Mouse (Mus musculus): ENCODE data around the gene Tgfbr3. TPM values are rescaled to one million over a fixed set of nuclear protein-coding genes. Genes with fewer than 3 reads are reported as not detected.

Gene Tgfbr3
- polyA plus RNA-seq, 1 experiment: 0.13 TPM

- no peak for TF ChIP-seq GATA1 (IDR thresholded peaks at IDR 0.05; ENCODE audit: low read length)
Observed at GRCm38 (mm10) chr5:107110880-107111520, 178.4 kb downstream of the Tgfbr3 start.

DNA sequence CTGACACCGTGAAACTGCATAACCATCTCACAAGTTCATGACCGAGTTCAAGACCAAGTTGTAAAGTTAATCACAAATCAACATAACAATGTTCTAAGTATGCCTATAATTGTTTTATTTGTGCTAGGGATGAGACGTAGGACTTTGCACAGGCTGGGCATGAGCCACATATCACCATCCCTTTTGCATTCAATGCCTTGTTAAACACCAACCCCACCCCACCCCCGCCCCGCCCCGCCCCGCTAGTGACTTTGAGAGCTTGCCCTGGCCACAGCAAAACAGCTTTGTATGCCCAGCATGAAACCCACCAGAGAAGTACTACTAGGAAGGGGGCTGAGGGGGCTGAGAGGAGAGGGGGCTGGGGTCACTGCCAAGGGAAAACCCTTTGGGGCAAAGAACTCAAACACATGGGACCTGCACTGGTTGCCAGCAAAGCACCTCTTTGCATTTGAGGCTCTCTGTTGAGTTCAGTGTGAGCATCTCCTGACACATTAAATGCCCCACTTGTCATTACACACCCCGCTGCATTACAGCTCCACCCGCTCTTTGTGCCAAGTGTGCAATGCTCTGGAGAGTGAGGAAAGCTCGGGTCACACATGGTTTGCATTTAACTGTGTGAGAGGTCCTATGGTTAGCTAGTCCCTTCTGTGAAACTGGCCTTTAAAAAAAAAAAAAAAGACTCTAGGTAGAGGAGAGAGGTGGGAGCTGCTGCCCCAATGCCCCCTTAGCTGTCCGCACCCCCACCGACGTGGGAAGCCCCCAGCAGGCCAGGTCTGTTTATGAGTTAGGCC lies 179.1 kb downstream of the Tgfbr3 start:
- no peak for TF ChIP-seq GATA1 (IDR thresholded peaks at IDR 0.05; ENCODE audit: low read length)

DNA sequence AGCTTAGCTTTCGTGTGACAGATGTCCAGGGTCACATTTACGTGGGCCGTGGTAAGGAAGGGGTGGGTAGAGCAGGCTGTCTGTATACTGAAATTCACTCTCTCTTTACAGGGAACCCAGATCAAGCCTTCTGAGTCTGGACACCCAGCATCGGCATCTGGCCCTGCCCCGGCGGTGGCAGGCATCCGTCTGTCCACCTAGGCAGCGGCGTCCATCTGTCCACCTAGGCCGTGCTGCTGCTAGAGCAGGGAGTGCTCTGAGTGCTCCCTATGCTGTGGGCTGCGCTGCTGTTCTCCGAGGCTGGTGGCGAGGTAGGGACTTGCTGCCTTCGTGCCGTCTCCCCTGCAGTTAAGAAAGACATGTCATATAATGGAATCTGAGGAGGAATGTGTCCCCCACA lies 180.0 kb downstream of the Tgfbr3 start:
- no peak for TF ChIP-seq GATA1 (IDR thresholded peaks at IDR 0.05; ENCODE audit: low read length)

DNA sequence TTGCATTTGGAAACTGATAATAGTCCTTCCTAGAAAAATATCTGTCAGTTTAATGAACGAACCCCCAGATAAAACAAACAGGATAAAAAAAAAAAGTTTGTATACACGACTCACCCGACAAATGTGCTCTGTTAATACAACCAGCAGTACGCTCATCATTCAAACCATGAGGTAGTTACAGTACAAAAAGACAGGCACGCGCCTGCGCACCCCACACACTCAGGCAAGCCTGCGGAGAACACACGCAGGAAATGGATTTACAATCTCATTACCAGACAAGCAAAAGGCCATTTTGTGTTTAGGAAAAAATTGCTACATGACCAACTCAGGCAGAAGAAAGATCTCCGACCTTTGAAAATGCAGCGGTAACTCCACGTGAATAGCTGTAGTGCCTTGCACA lies 182.6 kb downstream of the Tgfbr3 start:
- TF ChIP-seq GATA1 (IDR thresholded peaks at IDR 0.05; ENCODE audit: low read length): no peak

GRCm38 (mm10) chr5:107106139-107106538 lies 183.3 kb downstream of the Tgfbr3 start:
- TF ChIP-seq GATA1 (IDR thresholded peaks at IDR 0.05; ENCODE audit: low read length): no peak

- no peak for TF ChIP-seq GATA1 (IDR thresholded peaks at IDR 0.05; ENCODE audit: low read length)
Observed at GRCm38 (mm10) chr5:107103591-107103990, 185.8 kb downstream of the Tgfbr3 start.

DNA sequence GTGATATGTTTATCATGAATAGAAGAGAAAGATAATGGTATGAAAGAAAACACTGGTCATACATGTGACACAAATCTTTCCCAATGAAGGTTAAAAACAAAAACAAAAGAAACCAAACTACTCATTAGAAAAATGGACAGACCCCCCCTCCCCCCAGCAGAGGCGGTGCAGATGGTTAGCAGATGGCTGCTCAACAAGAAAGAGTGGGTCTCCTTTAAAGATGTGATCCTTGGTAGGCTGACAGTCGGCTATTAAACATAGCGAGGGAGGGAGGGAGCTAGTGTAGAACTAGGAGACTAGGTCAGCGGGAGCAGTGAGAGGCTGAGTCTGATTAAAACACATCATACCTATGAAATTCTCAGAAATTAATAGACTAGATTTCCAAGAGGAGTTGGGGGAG lies 186.5 kb downstream of the Tgfbr3 start:
- no peak for TF ChIP-seq GATA1 (IDR thresholded peaks at IDR 0.05; ENCODE audit: low read length)

- TF ChIP-seq GATA1 (IDR thresholded peaks at IDR 0.05; ENCODE audit: low read length): no peak
Observed at GRCm38 (mm10) chr5:107101684-107102083, 187.7 kb downstream of the Tgfbr3 start.

GRCm38 (mm10) chr5:107101135-107101534 lies 188.3 kb downstream of the Tgfbr3 start:
- TF ChIP-seq GATA1 (IDR thresholded peaks at IDR 0.05; ENCODE audit: low read length): no peak

DNA sequence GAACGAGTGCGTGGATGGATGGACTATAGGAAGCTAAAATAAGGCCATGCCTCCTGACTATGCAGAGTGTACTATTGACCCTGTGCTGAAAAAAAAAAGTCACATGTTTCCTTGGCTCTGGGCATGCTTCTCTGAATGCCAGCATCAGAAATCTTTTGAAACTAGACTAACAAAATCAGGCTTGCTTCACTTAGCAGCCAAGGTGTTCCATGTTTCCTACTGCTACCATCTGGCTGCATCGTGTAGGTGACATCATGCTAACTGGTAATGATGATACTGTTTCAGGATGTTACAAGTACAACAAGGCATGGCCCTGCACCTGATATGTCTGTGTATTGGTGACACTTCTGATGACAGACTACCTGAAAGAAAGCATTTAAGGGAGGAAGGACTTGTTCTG lies 189.8 kb downstream of the Tgfbr3 start:
- TF ChIP-seq GATA1 (IDR thresholded peaks at IDR 0.05; ENCODE audit: low read length): no peak

DNA sequence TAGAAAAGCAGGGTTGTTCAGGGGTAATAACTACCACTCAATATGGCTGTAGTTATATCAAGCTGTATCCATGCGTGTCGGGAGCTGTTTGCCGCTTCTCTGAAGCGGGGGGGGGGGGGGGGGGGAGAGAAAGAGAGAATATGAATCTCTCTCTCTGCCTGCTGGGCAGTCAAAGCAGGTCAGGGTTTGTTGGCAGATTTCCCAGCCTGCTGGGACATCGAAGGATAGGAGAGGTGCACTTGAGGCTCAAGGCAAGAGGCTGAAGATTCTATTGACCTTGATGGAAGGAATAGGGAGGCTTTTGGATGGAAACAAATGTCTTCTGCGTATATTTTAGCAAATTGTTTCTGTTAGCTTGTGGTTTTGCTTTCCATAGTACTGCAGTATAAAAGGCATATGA lies 190.4 kb downstream of the Tgfbr3 start:
- TF ChIP-seq GATA1 (IDR thresholded peaks at IDR 0.05; ENCODE audit: low read length): no peak

DNA sequence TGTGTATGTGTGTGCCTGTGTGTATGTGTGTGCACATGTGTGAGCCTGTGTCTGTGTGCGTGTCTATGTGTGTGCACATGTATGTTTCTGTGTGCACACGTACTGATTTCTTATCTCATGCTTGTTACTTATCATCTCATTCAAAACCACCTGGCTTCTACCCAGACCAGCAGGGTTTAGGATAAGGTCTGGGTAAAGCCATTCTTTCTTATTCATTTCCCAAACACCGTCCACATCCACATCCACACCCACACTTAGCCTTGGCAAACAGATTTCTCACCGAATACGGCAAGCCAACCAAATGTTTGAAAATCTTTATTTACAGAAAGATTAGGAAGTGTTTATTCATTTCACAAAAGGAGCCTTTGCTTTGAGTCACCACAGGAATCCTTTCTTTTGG lies 191.4 kb downstream of the Tgfbr3 start:
- no peak for TF ChIP-seq GATA1 (IDR thresholded peaks at IDR 0.05; ENCODE audit: low read length)

DNA sequence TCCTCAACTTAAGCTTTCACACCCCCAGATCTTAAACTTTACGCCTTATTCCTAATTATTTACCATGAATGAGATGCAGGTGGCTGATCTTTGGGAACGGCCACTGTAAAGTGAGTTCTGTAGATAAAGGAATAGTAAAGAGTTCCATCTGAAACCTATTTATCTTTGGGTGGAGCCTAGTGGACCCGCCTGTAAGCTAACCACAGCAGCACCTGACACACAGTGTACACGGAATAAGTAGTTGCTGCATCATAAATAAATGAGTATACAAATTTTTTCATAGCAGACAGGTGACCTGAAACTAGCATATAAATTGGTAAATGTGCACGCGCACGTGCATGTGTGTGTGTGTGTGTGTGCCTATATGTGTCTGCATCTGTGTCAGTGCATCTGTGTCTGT lies 192.1 kb downstream of the Tgfbr3 start:
- TF ChIP-seq GATA1 (IDR thresholded peaks at IDR 0.05; ENCODE audit: low read length): no peak

- no peak for TF ChIP-seq GATA1 (IDR thresholded peaks at IDR 0.05; ENCODE audit: low read length)
Observed at GRCm38 (mm10) chr5:107094233-107094632, 195.2 kb downstream of the Tgfbr3 start.

GRCm38 (mm10) chr5:107093253-107093652 lies 196.2 kb downstream of the Tgfbr3 start:
- TF ChIP-seq GATA1 (IDR thresholded peaks at IDR 0.05; ENCODE audit: low read length): no peak

DNA sequence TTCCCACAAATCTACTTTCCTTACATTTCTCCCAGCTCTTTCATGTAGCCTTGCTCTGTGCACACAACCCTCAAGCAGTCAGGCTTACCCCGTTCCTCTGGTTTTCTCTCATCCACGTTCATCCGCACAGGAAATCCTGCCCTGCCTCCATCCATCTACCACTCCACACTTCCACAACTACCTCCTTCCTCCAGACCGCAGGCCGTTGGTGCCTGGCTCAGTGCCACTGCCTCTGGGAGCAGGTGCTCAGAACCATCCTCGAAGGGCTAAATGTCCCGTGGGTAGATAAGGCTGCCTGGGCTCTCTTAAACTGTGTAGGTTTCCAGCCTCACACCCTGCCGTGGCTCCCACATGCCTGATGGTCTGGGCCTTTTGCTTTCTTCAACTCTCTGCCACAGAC lies 197.3 kb downstream of the Tgfbr3 start:
- no peak for TF ChIP-seq GATA1 (IDR thresholded peaks at IDR 0.05; ENCODE audit: low read length)

GRCm38 (mm10) chr5:107089966-107090365 lies 199.5 kb downstream of the Tgfbr3 start:
- no peak for TF ChIP-seq GATA1 (IDR thresholded peaks at IDR 0.05; ENCODE audit: low read length)
